Mouse (Mus musculus): Measurements from ENCODE around the gene Atp1a2. TPM values are rescaled to one million over a fixed set of nuclear protein-coding genes. Genes with fewer than 3 reads are reported as not detected.

Gene Atp1a2
- polyA plus RNA-seq, 3 experiments from 2014 or later = 0.12 to 0.52 TPM; not detected in 1

DNA sequence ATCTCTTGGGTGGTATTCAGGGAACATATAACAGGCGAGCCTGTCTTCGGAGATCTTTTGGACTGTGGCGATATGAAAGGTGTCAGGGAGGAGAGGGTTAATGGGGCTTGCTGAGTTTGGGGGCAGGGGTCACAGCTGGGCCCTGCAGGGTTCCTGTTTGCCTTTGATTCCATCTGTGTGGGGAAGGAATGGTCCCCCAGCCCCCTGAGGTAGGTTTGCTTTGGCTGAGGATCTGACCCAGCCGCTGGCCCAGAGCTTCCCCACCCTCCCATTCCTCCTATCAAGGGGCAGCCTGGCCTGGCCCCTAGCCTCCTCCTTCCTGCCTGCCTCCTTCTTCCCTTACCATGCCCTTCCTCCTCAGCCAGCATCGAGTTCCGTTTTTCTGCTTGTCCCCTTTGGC lies 5.0 kb upstream of the Atp1a2 start:
- ATAC-seq = no peak

DNA sequence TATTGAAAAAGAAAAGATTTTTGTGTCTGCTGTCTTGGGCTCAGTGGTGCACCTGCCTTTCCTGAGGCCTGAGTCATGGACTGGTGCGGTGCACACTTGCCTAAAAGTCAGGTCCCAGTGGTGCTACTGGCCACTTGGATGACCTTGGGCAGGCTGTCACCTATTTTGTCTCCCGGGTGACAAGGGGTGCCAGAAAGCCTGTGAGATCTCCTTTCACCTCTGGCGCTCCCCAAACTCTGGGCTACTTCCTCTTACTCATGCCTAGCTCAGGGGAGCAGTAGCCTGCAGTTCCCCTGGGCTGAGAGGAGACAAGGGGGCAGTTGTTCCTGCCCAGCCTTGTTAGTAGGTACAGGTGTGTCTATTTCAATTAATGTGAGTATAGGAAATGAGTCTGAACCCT lies 4.4 kb upstream of the Atp1a2 start:
- no peak for ATAC-seq

DNA sequence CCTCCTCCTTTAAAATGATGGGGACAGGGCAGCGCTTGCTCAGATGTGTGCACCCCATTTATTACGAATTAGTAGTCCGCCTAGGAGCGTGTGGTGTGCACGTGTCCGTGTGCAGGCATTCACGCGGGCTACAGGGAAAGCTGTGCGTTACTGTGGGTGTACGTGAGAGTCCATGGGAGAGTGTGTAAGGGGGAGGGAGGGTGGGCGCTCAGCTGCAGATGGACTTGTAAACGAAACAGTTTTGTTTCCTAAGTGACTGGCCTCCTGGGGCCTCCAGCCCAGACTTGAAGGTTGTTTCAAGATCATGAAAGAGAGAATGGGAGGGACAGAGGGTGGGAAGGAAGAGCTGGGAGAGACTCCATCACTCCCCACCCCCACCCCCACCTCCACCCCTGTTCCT lies 3.3 kb upstream of the Atp1a2 start:
- no peak for ATAC-seq

DNA sequence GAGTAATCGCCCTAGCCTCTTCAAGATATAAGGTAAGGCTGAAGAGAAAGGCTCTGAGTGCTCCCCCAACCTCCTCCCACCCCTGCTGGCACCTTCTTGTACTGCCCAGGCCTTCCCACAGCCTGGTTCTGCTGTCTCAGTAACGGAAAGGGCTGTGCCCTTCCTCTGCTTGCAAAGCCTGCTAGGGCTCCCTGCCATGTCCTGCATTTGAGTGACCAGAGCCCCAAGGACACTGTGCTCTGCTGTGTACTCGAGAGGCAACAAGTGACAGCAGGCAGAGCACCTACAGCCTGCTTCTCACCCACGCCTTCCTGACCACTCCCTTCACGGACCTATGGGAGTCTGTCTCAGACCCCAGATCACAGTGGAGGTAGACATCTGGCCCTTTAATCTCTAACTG lies 2.4 kb upstream of the Atp1a2 start:
- no peak for ATAC-seq

DNA sequence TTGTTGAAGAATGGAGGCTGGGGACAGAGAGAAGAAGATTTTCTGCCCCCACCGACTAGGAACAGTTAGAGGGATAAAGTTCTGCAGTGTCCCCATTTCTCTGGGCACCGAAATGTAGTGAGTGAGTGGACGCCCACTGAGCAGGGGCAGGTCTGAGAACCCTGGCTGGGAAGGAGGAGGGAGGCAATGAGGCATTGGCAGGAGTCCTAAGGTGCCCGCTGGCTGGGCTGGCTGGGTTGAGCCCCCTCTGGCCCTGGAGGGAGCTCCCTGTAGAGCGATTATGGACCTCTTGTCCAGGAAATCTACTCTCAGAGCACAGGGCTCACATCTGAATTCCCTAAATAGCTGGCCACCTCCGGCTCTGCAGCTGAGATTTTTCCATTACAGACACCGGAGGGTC lies 1.7 kb upstream of the Atp1a2 start:
- ATAC-seq = no peak

DNA sequence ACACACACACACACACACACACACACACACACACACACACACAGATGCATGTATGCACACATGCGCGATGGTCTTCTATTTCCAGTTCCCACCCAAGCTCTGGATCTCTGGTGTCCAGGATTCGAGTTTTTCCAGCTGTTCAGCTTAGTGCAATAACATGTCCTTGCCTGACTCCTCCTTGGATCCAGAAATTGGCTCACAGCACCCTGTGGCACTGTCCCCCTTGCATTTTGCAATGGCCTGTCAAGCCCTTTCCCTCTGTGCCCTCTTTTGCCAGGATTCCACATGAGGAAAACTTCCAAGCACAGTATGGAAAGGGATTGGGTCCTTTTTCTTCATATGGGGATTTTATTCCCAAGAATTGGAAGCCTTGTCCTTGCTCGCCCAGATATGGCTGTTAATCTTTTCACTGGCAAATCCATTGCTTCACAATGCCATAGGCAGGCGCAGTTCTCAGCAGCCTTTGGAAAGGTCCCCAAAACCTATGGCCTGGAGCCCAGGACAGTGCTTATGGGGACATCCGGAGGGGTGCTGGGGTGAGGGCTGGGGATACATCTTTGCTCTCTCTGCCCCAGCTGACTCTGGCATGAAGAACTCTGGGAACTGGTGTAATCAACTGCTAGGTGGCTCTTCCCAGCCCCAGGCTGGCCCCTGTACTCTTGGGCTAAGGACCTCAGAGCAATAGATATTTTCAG lies 901 bp downstream of the Atp1a2 start:
- ATAC-seq = no peak

DNA sequence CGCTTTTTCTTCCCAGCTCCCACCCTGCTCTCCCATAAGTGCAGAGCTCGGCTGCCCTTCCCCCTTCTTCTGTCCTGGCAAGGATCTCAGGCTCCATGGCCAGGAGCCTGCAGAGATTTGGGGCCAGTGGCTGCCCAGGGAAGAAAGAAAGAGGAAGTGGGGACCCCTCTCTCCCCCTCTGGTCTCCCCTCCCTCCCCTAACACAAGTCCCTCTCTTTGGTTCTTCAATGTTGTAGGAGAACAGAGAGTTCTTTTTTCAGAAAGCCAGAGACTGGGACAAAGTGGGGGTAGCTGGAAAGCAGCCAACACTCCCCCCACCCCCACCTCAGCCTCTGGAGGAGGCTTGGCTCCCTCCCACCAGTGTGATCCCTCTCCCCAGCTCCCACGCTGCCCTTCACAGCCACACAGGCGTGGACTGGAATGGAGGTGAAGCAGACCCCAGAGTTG lies 2.1 kb downstream of the Atp1a2 start:
- no peak for ATAC-seq

DNA sequence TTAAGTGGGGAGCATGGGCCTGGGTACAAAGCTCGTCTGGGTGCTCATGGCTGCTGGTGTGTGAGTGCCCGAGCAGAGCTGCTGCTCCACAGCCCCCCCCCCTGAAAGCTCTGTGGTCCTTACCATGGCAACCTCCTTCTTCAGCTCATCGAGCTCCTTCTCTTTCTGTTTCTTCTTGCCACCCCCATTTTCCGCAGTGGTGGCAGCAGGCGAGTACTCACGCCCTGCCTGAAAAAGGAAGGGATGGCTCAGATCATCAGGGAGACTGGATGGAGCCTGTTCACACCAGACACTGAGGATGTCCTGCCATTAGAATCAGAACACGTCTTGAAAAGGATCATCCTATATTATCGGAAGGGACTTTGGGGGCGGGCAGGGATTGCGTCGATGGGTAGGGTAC lies 4.4 kb downstream of the Atp1a2 start:
- ATAC-seq = no peak

DNA sequence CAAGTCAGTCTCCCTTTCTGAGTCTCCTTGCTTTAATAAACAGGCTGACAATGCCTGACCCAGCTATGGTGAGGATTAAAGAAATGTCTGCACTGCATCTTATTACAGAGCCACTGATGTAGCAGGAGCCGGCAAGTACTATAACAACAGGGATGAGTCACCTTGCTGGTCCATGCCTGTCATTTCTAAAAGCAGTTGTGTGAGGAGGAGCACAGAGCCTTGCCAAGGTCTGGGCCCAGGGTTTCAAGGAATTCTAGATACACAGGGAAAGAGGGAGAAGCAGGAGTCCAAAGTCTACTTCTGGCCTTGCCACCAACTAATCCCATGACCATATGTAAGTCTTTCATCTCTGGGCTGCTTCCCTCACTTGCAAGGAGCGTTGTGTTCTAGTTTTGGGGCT lies 5.0 kb downstream of the Atp1a2 start:
- ATAC-seq = no peak

DNA sequence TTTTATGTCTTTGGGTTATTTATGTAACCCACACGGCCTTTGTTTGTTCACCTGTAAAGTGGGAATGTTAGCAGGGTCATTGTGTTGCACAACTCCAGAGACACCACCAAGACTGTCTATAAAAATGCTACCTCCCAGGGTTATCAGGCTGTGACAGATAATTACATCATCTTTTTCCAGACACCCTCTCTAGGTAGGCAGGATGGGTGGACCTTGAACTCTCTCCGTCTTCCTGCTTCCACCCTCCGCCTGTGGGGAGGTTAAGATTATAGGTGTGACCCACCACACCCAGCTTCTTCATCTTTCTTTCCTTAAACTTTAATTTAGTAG lies 8.3 kb downstream of the Atp1a2 start:
- ATAC-seq = no peak

DNA sequence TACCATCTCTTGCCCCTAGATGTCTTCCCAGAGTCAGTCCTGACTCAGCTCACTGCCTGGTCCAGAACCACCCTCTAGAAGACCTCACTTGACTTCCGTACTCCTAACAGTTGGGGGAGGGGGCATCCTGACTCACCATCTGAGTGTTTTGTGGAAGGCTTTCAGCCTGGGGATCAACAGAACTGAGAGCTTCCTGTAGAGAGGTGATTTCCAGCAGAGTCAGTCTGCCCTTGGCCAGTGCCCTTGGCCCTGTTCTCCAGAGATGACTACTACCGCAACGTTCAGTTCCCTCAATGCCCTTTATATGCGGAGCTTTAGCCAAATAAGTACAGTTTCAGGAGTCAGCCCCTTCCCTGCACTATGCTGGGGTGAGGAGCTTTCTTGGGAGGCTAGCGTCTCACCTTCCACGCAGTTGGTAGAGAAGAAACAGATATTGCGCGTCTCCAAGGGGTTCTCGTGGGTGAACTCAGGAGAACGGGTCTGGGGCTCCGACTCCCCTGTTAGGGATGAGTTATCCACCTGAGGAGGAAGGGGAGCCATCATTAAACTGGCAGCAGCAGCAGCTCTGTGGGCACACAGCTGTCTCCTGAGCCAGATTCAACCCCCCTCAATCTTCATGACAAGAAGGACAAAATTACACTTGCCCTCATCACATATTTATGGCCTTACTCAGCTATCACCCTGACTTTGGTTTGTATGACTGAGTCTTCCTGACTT lies 8.8 kb downstream of the Atp1a2 start:
- no peak for ATAC-seq

DNA sequence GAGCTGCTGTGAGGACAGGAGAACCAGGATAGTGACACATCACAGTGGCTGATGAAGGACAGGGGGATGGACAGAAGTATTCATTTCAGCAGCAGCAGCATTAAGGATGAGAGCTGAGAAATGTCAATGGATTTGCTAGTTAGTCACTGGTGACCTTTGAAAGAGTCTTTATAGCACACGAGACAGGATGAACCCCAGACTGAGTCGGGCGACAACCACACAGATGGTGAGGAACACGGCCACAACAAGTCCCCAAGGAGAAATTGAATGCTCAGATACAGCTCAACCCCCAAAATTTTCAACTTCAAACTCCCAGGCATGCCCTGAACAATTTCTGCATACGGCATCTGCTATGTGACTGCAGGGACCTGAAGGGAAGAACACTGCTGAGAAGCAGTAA lies 11.1 kb downstream of the Atp1a2 start:
- ATAC-seq = peak; percentile 69

DNA sequence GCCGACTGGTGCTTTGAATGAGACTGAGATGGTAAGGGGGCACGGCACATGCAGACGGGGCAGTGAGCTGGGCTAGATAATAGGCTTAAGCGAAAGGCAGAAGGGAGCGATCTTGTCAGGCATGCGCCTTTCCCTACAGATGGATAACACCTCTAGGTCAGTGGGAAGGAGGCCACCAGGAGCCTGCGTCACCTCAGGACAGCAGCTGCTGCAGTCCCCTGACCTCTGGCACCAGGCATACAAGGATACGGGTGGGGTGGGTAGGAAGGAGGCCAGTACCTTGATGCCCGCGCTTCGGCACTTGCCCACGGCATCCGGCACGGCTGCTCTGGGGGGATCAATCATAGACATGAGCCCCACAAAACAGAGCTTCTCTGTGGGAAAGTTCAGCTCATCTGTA lies 13.6 kb downstream of the Atp1a2 start:
- ATAC-seq = no peak

DNA sequence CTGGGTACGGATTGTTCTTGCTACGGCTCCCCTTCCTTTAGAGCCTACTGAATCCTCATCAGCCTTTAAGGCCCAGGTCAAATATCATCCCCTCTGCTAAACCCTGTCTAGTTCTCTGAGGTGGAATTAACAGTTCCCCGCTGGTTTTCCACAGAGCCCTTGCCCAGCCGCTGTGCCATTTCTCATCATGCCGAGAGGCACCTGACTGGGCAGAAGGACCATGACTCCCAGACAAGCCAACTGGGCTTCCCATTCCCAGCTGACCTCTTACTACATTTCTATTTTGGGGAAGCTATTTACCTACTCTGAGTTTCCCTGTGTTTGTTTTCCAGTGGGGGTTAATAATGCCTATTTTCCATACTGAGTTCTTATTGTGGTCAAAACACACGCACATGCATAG lies 14.8 kb downstream of the Atp1a2 start:
- ATAC-seq = no peak

DNA sequence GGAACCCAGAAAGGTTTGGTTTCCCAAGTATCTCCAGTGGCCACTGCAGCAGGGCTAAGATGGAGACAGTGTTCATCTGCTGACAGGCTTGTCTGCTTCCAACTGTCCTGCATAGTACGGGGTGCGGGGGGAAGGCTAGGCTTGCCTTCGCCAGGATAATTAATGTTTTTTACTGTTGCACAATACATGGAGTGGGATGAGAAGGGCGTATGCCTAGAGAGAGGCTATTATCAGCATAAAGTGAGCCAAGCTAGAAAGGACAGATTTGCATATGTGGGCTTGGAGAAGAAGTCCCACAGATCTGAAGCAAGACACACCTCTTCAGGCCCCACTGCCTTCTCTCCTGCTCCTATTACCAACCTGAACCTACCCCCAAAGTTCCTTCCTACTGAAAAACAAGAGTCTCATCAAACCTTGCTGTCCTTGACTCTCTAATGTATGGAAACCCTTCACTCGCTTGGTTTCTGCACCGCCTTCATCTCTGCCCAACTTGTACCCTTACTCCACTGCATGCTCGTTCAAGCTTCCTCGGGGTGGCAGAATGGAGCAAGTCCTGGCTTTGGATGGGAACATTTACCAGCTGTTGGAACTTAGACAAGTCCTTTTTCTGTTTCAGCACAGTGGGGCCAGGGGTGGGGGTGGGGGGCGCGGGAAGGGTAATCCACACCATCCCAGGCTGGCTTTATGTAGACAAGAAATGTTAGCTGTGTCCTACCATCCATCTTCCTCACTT lies 16.2 kb downstream of the Atp1a2 start:
- ATAC-seq = no peak

DNA sequence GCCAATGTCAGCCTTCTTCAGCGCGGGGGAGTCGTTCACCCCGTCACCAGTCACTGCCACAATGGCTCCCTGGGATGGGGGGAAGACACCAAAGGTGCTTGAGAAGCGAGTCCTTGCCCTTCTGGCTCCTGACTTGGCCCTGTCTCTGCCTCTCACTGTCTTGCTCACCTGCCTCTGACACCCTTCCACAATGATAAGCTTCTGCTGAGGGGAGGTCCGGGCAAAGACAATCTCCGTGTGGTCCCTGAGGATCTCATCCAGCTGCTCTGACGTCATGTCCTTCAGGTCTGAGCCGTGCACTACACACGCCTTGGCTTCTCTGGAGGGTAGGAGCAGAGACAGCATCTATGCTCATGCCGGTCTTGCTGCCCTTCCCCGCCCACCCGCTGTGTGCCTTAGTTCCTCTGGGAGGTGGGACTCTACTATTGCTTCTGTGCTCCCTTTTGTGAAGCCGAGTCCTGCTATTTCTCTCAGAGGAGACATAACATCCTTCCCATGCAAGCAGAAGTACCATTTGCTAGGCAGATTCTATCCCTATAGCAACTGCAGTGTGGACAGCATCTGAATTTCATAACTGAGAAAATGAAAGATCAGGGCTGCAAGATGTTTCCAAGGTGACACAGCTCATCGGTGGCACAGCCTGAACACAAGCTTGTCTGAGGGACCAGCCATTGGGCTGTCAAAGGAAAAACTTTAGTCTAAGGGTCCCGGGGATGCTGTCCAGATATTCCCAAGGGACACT lies 17.9 kb downstream of the Atp1a2 start:
- no peak for ATAC-seq

DNA sequence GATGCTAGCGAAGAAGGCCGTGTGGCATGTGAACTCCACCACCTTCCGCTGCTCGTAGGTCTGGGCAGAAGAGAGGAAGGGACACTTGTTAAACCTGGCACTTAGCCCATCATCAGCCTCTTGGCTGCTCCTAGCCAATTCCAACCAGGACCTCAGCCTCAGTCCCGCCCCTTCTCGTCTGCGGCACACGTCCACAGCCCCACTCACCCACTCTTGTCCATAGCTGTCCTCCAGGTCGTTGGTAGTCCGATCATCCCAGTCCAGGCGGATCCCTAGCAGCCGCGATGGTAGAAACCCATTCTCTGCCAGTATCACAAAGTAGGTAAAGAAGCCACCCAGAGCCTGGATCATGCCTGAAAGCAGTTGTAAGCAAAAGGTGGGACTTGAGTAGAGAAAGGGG lies 19.5 kb downstream of the Atp1a2 start:
- ATAC-seq = no peak

DNA sequence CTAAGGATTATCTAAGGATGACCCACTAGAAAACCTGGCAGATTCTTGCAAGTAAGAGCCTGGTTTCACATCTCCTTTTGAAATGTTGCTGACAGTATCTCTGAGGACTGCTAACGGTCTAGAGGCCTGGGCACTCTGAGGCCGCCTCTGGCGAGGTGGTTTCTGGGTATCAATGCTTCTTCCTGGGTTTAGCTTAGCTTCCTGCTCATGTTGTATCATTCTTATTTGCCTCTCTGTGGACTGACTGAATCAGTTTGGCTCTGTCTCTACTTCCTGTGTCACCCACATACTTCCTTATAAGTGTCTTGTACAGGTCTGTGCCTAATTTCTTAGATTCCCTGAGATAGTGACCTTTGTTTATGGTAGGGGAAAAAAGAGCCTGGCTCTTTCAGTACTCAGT lies 20.7 kb downstream of the Atp1a2 start:
- ATAC-seq = peak; percentile 93

DNA sequence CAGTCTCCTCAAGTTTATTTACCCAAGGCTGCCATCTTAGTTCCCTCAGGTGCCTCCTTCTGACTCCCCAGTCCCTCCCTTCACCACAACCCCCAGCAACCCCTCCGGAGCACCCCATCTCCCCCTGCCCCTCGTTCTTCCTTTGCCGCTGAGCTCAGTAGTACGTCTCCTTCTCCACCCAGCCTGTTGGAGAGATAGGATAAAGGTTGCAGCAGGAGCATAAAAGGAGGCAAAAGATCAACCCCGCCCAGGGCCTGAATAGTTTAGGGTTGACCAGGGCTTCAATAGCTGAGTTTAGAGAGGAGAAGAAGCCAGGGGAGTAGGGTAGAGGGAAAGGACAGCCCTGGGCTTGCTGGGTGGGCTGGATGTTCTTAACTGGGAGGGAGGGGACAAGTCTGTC lies 23.3 kb downstream of the Atp1a2 start:
- ATAC-seq = no peak

DNA sequence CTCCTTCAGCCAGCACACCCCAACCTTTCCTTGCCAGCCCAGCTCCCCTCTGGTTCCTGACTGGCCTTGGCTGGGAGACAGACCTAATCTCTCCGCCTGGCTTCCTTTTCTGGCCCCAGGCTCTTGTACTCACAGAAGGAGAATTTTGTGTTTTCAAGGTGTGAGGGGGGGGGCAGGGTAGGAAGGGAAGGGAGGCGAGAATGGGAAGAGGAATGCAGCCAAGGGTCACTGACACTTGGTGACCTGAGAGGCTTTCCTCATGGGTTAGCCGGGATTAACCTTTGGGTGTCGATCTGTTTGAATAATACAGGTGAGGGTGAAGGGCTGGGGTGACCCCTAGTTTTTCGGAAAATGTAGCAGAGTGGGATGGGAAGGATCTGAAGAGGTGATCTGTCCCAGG lies 23.7 kb downstream of the Atp1a2 start:
- no peak for ATAC-seq

DNA sequence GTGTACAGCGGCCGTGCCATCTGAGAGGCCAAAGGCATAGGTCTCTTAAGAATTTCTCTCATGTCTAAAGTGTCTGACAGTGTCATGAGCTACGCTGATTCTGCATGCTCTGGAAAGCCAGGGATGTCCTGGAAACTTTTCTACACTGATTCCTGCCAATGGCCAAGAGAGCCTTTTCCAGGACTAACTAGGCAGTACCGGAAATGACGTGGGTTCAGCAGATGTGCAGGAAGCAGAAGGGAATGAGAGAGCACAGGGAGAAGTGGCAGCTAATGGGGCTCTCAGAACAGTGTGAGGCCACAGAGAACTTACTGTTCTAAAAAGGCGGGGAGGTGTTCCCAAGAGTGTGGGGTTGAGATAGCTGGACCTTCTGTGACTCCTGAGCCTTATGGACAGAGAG lies 24.5 kb downstream of the Atp1a2 start:
- ATAC-seq = no peak

DNA sequence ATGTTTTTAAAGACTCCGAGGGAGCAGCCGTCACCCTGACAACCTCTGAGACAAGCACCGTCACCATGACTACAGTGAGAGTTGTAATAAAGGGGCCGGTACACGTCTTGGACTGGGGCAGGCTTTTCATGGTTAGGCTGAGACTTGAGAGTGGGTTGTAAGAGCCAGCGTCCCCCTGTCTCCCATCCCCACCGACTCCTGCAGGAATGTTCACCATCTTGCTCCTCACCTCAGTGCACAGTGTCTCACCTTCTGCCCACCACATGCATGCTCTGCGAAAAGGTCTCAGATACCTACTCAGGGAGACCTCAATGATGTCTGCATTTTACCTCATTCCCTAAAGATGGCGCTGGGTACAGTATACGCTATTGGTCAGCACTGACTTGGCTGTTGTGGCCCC lies 26.1 kb downstream of the Atp1a2 start:
- no peak for ATAC-seq

DNA sequence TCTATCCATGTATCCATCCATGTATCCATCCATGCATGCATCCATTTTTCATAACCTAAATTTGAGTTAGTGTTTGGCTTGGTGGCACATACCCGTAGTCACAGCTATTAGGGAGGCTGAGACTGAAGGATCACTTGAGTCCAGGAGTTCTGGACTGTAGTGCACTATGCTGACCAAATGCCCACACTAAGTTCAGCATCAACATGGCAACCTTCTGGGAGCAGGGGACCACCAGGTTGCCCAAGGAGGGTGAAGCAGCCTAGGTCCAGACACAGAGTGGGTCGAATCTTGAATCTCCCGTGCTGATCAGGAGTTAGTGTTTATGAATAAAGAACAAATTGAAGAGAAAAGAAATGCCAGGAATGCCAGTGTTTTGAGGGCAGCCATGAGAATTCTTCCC lies 26.7 kb downstream of the Atp1a2 start:
- ATAC-seq = no peak

Data from inflammation-experienced regulatory T-cells, adult 6 months (primary cell).